Mouse (Mus musculus) lung, adult 2 months (tissue): Measurements from ENCODE around the gene Magi2. TPM values are rescaled to one million over a fixed set of nuclear protein-coding genes. Genes with fewer than 3 reads are reported as not detected.

ENCODE experiments used
- DNase-seq: peaks from one replicate; pipeline ENCODE4 v3.0.0; 2022
- H3K4me1 ChIP-seq: fragments of 200-500 bp; 2 replicates; pipeline ENCODE4 v1.6.1; 2011; ENCODE audit warnings: low read length; ENCODE audit not compliant: control insufficient read depth, insufficient read depth
- H3K4me3 ChIP-seq: fragments of 200-500 bp; replicated peaks from 2 replicates; pipeline ENCODE3; 2011; ENCODE audit warnings: low read depth, mild to moderate bottlenecking, control low read depth, low read length; ENCODE audit errors: extremely low read depth
- CTCF ChIP-seq: fragments of 200-500 bp; IDR thresholded peaks from 2 replicates; pipeline ENCODE4 v1.5.1; 2011; ENCODE audit warnings: mild to moderate bottlenecking, low read length, control low read depth; ENCODE audit not compliant: insufficient read depth
- POLR2A ChIP-seq: fragments of 200-500 bp; IDR thresholded peaks from 2 replicates; pipeline ENCODE4 v1.6.1; 2011; ENCODE audit warnings: low read depth, mild to moderate bottlenecking, control low read depth, low read length, borderline replicate concordance; ENCODE audit errors: extremely low read depth
- WGBS: fragments of 180-500 bp; shearing (Covaris S2); methylation state at CpG from one replicate; pipeline ENCODE4 v1.1.7; 2018; 5-methylcytosine and 5-hydroxymethylcytosine counted together
- polyA plus RNA-seq: library from polyadenylated mRNA; depleted of rRNA; stranded (reverse); fragments of >200 nt; gene quantifications from 2 replicates; pipeline ENCODE4 v1.2.3, GENCODE M21; 2012

The Magi2 gene
- polyA plus RNA-seq, 1 experiment, result 2.7 TPM

DNA sequence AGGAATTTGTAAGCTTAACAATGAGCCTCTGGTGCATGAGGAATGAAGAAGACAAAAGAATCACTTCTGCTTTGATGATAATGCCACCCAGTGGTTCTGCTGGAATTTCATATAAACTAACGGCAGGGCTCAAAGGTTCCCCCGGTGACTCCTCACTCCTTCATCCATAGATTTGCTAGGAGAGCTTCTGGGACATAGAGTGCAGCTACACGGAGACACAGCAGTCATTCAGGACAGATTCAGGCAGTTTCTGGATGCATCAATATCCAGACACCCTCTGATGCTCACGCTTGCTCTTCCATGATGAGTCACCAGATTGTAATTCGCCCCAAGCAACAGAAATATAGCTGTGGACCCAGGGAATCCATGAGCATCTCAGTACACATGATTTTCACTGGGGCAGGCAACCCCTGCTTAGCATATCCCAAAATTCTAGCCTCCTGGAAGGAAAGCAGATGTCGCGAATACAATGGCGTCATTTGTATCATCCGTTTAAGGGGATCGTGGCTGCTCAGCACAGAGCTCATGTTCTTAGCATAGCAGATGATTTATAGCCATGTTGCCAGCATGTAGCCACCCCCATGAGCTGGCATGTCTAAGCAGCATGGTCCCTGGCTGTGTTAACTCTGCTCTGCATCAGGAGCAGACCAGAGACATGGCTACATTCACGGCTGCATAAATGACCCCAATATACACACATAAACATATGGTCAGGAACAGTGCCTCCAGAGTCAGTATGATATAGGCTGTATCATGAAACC, 1426.8 kb downstream of the Magi2 start:
- 71% methylated on average over 11 of the region's 11 CpGs for WGBS

DNA sequence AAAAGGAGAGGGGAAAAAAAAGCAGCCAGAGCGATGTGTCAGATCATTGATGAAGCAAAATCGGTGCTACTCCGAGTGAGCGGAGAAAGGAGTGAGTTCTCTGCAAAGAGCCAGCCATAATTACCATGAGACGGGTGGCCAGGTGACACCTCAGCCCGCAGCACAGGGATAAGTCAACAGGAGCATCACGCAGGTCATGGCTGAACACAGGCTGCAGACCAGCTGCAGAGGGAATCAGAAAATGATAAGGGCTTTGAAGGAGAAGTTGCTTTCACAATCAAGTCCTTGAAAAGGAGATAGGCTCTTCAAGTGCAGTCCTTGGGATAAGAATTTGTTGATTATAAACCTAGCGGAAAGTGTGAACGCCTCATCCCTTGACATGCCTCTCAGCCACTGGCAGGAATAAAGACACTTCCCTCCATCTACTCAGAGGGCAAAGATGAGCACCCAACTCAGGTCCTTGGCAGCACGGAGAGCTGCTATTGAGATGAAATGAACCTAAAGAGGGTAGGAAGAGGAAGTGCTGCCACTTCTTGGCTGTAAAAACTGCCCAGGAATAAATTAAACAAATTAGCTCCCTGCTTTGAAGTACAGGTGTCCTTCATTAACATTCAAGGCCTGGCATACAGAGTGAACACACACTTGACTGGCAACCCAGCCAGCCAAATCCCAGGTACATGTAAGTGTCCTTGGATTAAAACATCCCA, 1428.1 kb downstream of the Magi2 start:
- TF ChIP-seq POLR2A (no peak), CTCF (no peak)
- no peak for DNase-seq
- WGBS, result 49% methylated on average over 10 of the region's 10 CpGs
- Histone ChIP-seq H3K4me1 (no peaks in the 10 kb centered on the region), H3K4me3 (no peak overlapping the region)

More for the DNA sequence above, 1426.8 kb downstream of the Magi2 start:
- H3K4me3 ChIP-seq, result no peak overlapping the region
- TF ChIP-seq POLR2A, result no peak
- no peak for TF ChIP-seq CTCF
- H3K4me1 ChIP-seq, result no peaks in the 10 kb centered on the region
- DNase-seq, result no peak

DNA sequence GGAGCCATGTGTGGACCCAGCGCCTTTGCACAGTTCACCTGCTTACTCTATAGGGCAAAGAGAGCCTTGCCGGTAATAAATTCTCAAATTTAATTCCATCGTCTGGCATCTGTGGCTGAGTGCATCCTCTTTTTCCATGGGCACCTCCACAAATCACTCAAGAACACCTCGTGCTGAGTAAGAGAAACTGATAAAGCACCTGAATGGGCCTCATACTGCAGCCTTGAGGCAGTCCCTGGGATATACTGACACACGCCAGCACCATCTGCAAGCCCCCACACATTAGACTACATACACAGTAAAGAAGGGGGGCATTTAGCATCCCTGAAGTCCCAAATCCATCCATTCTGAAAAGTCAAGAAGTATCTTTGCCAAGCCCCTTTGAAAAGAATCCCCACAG, 1430.2 kb downstream of the Magi2 start:
- no peak for DNase-seq
- WGBS, result 88% methylated on average over 5 of the region's 5 CpGs
- TF ChIP-seq POLR2A (no peak), CTCF (no peak)

DNA sequence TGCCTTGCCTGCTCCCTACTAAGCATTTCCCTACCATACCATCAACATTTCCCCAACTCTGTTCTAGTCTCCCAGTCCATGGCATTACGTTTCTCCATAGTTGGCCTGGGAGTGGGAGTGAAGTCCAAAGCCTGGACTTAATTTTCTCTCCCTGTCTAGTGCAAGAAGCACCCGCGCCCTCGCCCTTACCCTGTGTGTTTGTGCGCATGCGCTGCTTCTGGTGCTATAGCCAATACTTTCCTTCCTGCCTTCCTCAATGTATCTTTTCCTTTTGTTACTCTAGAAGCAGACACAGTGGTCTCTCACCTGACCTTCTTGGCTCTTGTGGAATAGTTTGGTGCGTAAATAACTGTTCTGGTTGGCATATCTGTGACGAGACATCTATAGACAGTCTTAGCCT, 1440.8 kb downstream of the Magi2 start:
- TF ChIP-seq POLR2A (no peak), CTCF (no peak)
- Histone ChIP-seq H3K4me3 (no peak overlapping the region), H3K4me1 (no peaks in the 10 kb centered on the region)
- no peak for DNase-seq
- 94% methylated on average over 8 of the region's 8 CpGs for WGBS

More for the DNA sequence above, 1430.2 kb downstream of the Magi2 start:
- H3K4me3 ChIP-seq, result no peak overlapping the region
- no peaks in the 10 kb centered on the region for H3K4me1 ChIP-seq

DNA sequence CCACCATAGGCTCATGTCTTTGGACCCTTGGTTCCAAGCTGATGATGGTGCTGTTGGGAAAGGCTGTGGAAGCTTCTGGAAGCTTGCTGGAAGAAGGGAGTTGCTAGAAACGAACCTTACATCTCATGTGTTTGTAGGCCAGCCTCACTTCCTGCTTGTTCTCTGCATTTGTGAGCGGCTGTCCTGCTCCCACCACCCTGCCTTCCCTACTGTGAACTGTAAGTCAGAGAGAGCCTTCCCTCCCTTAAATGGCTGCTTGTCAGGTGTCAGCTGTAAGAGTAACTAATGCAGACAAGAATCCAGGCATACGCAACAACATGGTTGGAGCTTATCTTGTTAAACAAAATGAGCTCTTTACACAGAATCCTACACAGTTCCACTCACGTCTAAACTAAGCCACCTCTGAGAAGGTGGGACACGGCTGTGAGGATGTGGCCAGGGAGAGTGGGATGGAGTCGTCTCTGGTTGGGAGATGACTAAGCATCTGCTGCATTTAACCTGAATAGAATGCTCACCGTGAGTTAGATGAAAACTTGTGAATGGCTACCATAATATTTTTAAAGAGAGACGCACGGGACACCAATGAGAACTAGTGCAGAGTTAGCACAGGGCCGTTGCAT, 1442.0 kb downstream of the Magi2 start:
- no peaks in the 10 kb centered on the region for H3K4me1 ChIP-seq
- no peak overlapping the region for H3K4me3 ChIP-seq
- no peak for DNase-seq
- no peak for TF ChIP-seq CTCF
- 81% methylated on average over 10 of the region's 10 CpGs for WGBS

DNA sequence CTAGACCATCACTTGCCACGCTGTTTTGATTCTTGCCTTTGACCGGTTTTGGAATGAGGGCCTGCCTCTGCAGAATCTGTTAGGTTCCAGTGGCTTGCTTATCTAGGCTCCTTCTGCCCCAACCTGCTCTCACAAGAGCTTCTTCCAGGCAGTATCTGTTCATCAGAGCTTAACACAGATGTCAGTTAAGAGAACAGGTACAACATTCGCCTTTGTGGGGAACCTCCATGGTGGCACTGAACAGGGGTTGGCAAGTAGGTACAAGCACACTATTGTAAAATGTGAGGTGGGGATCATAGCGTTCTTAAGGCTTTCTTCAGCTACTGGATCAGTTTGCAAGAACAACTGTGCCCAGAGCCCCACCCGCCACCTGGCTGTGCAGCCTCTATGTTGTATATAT, 1442.6 kb downstream of the Magi2 start:
- DNase-seq, result no peak
- H3K4me1 ChIP-seq, result no peaks in the 10 kb centered on the region
- no peak for TF ChIP-seq POLR2A
- no peak for TF ChIP-seq CTCF
- WGBS, result 86% methylated on average over 5 of the region's 5 CpGs
- no peak overlapping the region for H3K4me3 ChIP-seq

DNA sequence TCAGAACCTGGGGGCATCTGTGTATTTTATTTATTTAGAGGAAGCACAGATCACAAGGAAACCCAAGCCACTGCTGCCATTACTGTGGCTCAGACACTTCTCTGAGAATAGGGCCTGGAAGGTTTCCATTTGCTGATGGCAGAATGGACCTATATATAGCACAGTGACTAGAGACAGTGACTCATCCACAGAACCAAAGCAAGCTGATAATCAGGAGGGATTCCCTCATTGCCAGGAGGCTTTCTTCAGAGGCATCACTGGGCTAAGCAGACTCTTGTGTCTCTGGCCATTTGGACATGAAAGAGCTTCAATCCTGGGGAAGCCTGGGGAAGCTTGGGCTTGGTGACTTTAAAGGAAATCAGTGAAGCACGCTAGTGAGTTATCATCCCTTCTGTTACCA, 1445.0 kb downstream of the Magi2 start:
- no peak for TF ChIP-seq POLR2A
- TF ChIP-seq CTCF, result no peak
- no peaks in the 10 kb centered on the region for H3K4me1 ChIP-seq
- WGBS, result 50% methylated on average over 1 of the region's 1 CpGs
- DNase-seq, result no peak
- no peak overlapping the region for H3K4me3 ChIP-seq

DNA sequence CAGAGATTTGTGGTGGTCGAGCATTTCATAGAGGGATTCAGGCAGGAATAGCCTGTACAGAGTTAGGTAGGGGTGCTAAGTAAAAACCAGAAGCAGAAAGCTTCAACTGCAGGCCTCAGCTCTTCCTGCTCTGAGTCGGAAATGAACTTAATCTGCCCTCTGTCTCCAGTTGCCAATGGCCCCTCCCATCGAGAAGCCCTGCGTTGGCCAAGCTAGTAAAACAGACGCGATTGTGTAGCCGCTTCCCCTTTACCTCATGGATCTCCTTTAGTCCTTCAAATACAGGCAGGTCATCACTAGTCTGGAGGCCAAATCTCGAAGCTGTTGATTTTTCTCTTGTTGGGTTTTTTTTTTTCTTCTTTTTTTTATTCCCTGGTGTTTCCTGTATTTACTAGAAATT, 1447.7 kb downstream of the Magi2 start:
- no peak for TF ChIP-seq CTCF
- no peak for TF ChIP-seq POLR2A
- H3K4me3 ChIP-seq, result no peak overlapping the region
- H3K4me1 ChIP-seq, result no peaks in the 10 kb centered on the region
- WGBS, result 61% methylated on average over 8 of the region's 8 CpGs
- no peak for DNase-seq

DNA sequence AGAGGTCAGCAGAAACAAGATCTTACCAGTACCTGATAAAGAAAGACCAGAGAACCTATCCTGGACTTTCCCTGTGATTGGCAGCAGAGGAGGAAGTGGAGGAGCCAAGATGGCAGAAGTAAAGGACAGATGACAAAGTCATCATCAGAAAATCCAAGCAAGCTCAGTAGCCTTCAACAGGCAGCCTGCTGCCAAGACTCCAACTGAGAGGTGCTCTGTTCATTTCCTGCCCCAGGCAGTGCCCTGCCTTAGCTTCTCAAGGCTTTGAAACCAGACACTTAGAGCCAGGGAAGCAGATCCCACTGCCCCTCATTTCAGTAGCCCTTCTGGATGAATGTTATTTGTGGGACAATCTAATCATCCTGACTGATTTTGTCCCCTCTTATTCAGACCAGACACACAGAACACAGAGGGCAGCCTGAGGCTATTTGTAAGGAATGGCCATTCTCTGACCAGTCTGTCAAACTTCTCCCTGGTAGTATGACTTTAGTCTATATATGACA, 1448.4 kb downstream of the Magi2 start:
- TF ChIP-seq CTCF (no peak), POLR2A (no peak)
- no peak for DNase-seq
- no peaks in the 10 kb centered on the region for H3K4me1 ChIP-seq
- H3K4me3 ChIP-seq, result no peak overlapping the region
